Mouse (Mus musculus) intestine, embryonic 14.5 days (tissue): Measurements from ENCODE around the gene Psmd13. TPM values are rescaled to one million over a fixed set of nuclear protein-coding genes. Genes with fewer than 3 reads are reported as not detected.

Source experiments
- ATAC-seq: fragments of 200-750 bp; cut with Nextera tagmentation; replicated peaks from 2 replicates; pipeline ENCODE4 v1.8.0; 2017; ENCODE audit warnings: low read depth, moderate number of reproducible peaks, moderate TSS enrichment, moderate library complexity; ENCODE audit not compliant: low FRiP score, low TSS enrichment
- DNase-seq: peaks from one replicate; pipeline ENCODE4 v3.0.0-alpha.2; 2018; ENCODE audit warnings: low spot score
- H3K27ac ChIP-seq: fragments of 300-500 bp; sonication (generic); 2 replicates; pipeline ENCODE4 v1.5.1; 2014; ENCODE audit warnings: low read depth, mild to moderate bottlenecking, control low read depth
- H3K27me3 ChIP-seq: fragments of 300-500 bp; sonication (generic); replicated peaks from 2 replicates; pipeline ENCODE4 v1.6.1; 2014; ENCODE audit warnings: low read length, control low read depth; ENCODE audit not compliant: control insufficient read depth, insufficient read depth
- H3K36me3 ChIP-seq: fragments of 300-500 bp; sonication (generic); 2 replicates; pipeline ENCODE4 v1.6.1; 2014; ENCODE audit warnings: low read length, control low read depth; ENCODE audit not compliant: control insufficient read depth, insufficient read depth
- H3K4me1 ChIP-seq: fragments of 300-500 bp; sonication (generic); replicated peaks from 2 replicates; pipeline ENCODE4 v1.6.1; 2014; ENCODE audit warnings: low read length, control low read depth, mixed read lengths; ENCODE audit not compliant: control insufficient read depth, insufficient read depth
- H3K4me2 ChIP-seq: fragments of 300-500 bp; sonication (generic); 2 replicates; pipeline ENCODE4 v1.6.1; 2014; ENCODE audit warnings: low read length
- H3K4me3 ChIP-seq: fragments of 300-500 bp; sonication (generic); 2 replicates; pipeline ENCODE4 v1.5.1; 2014; ENCODE audit warnings: low read depth, low read length, control low read depth, mixed read lengths
- H3K9ac ChIP-seq: fragments of 300-500 bp; sonication (generic); 2 replicates; pipeline ENCODE4 v1.6.1; 2014; ENCODE audit warnings: mild to moderate bottlenecking, low read length
- H3K9me3 ChIP-seq: fragments of 300-500 bp; sonication (generic); 2 replicates; pipeline ENCODE4 v1.6.1; 2016; ENCODE audit warnings: low read length, control low read depth; ENCODE audit not compliant: control insufficient read depth
- WGBS: fragments of 180-500 bp; shearing (Covaris S2); extraction: QIAGEN DNeasy Blood & Tissue Kit; methylation state at CpG from one replicate; pipeline ENCODE4 v1.1.7; 2014; 5-methylcytosine and 5-hydroxymethylcytosine counted together
- polyA plus RNA-seq: library from polyadenylated mRNA; unstranded; fragments of >200 nt; fragmentation: Nextera tagmentation; extraction: Ambion mirVana; gene quantifications from 2 replicates; pipeline ENCODE4 v1.2.1, GENCODE M21; 2014

Gene Psmd13
- polyA plus RNA-seq, 1 experiment from 2014 or later, result 151 TPM

- Histone ChIP-seq H3K4me1 (peaks cover 30% of the 10 kb centered on the region), H3K36me3 (peaks cover 59% of the 10 kb centered on the region)
- DNase-seq, result no peak
Measured at GRCm38 (mm10) chr7:140948161-140948560, 66.4 kb downstream of the Psmd13 start.

More at GRCm38 (mm10) chr7:140948161-140948560, 66.4 kb downstream of the Psmd13 start:
- H3K27me3 ChIP-seq, result no peaks in the 10 kb centered on the region
- no peak overlapping the region for H3K4me3 ChIP-seq
- ATAC-seq, result no peak
- H3K27ac ChIP-seq, result no peak overlapping the region
- H3K9me3 ChIP-seq, result no peaks in the 10 kb centered on the region
- 74% methylated on average over 8 of the region's 8 CpGs for WGBS
- H3K9ac ChIP-seq, result no peak overlapping the region
- H3K4me2 ChIP-seq, result no peak overlapping the region

Other genes with a start within 250 kb of the Psmd13 start
- gene Olfr53, start 235.5 kb upstream of the Psmd13 start, polyA plus RNA-seq, result not detected in 2 replicates
- not detected in 2 replicates for gene Olfr539, start 222.0 kb upstream of the Psmd13 start, polyA plus RNA-seq
- gene Olfr45, start 200.0 kb upstream of the Psmd13 start, polyA plus RNA-seq, result not detected in 2 replicates
- not detected in 2 replicates for gene Olfr541, start 184.7 kb upstream of the Psmd13 start, polyA plus RNA-seq
- not detected in 2 replicates for gene Cyp2e1, start 118.2 kb upstream of the Psmd13 start, polyA plus RNA-seq
- gene Syce1, start 94.1 kb upstream of the Psmd13 start, polyA plus RNA-seq, result 0.30 and 0.45 TPM in 2 replicates
- 2.8 and 3.0 TPM in 2 replicates for gene Zfp941, start 59.8 kb upstream of the Psmd13 start, polyA plus RNA-seq
- gene Urah, start 47.0 kb upstream of the Psmd13 start, polyA plus RNA-seq, result 1.3 and 3.2 TPM in 2 replicates
- gene Scgb1c1, start 36.4 kb upstream of the Psmd13 start, polyA plus RNA-seq, result not detected in 2 replicates
- gene Odf3, start 34.2 kb upstream of the Psmd13 start, polyA plus RNA-seq, result not detected in 2 replicates
- gene Gm45785, start 25.6 kb upstream of the Psmd13 start, polyA plus RNA-seq, result not detected in 2 replicates
- gene Ric8a, start 25.0 kb upstream of the Psmd13 start, polyA plus RNA-seq, result 64.9 and 82.6 TPM in 2 replicates
- gene Bet1l, start 24.4 kb upstream of the Psmd13 start, polyA plus RNA-seq, result 42.3 and 43.7 TPM in 2 replicates
- 24.7 and 25.3 TPM in 2 replicates for gene Sirt3, start 341 bp downstream of the Psmd13 start, polyA plus RNA-seq
- gene Cox8b, start 18.5 kb downstream of the Psmd13 start, polyA plus RNA-seq, result 0.62 and 0.83 TPM in 2 replicates
- gene Nlrp6, start 38.9 kb downstream of the Psmd13 start, polyA plus RNA-seq, result 12.5 and 18.4 TPM in 2 replicates
- 26.9 and 29.2 TPM in 2 replicates for gene Pgghg, start 59.4 kb downstream of the Psmd13 start, polyA plus RNA-seq
- gene Ifitm5, start 68.3 kb downstream of the Psmd13 start, polyA plus RNA-seq, result 0.94 and 2.3 TPM in 2 replicates
- 0.81 TPM in 1 of 2 replicates, not detected in the other for gene Gm45717, start 74.0 kb downstream of the Psmd13 start, polyA plus RNA-seq
- 1,598 and 1,676 TPM in 2 replicates for gene Ifitm2, start 74.0 kb downstream of the Psmd13 start, polyA plus RNA-seq
- gene Ifitm1, start 85.3 kb downstream of the Psmd13 start, polyA plus RNA-seq, result 198 and 221 TPM in 2 replicates
- gene Ifitm3, start 128.8 kb downstream of the Psmd13 start, polyA plus RNA-seq, result 295 and 303 TPM in 2 replicates
- 0.78 and 1.2 TPM in 2 replicates for gene Ifitm6, start 136.0 kb downstream of the Psmd13 start, polyA plus RNA-seq
- gene Gm17387, start 147.2 kb downstream of the Psmd13 start, polyA plus RNA-seq, result not detected in 2 replicates
- gene B4galnt4, start 179.1 kb downstream of the Psmd13 start, polyA plus RNA-seq, result 9.2 and 13.6 TPM in 2 replicates
- gene Pkp3, start 196.2 kb downstream of the Psmd13 start, polyA plus RNA-seq, result 11.6 and 14.7 TPM in 2 replicates
- 10.6 and 11.2 TPM in 2 replicates for gene Sigirr, start 218.6 kb downstream of the Psmd13 start, polyA plus RNA-seq
- gene Ano9, start 235.8 kb downstream of the Psmd13 start, polyA plus RNA-seq, result 18.5 and 20.3 TPM in 2 replicates
- gene Ptdss2, start 240.4 kb downstream of the Psmd13 start, polyA plus RNA-seq, result 62.6 and 63.9 TPM in 2 replicates